Mouse (Mus musculus) hindbrain, embryonic 15.5 days (tissue): ENCODE data around the gene Slc48a1. TPM values are rescaled to one million over a fixed set of nuclear protein-coding genes. Genes with fewer than 3 reads are reported as not detected.

ENCODE experiments used
- ATAC-seq: fragments of 200-750 bp; cut with Nextera tagmentation; 2 replicates; pipeline ENCODE4 v1.8.0; 2017; ENCODE audit warnings: low read depth, moderate number of reproducible peaks, moderate TSS enrichment; ENCODE audit not compliant: low FRiP score
- H3K27ac ChIP-seq: fragments of 300-500 bp; sonication (generic); replicated peaks from 2 replicates; pipeline ENCODE4 v1.5.1; 2015; ENCODE audit warnings: mild to moderate bottlenecking, inconsistent platforms
- H3K27me3 ChIP-seq: fragments of 300-500 bp; sonication (generic); 2 replicates; pipeline ENCODE4 v1.6.1; 2015; ENCODE audit warnings: control low read depth, inconsistent platforms
- H3K36me3 ChIP-seq: fragments of 300-500 bp; sonication (generic); 2 replicates; pipeline ENCODE4 v1.6.1; 2015; ENCODE audit warnings: control low read depth, inconsistent platforms
- H3K4me1 ChIP-seq: fragments of 300-500 bp; sonication (generic); replicated peaks from 2 replicates; pipeline ENCODE4 v1.6.1; 2015; ENCODE audit warnings: control low read depth, inconsistent platforms
- H3K4me2 ChIP-seq: fragments of 300-500 bp; sonication (generic); 2 replicates; pipeline ENCODE4 v1.6.1; 2015; ENCODE audit warnings: moderate library complexity, mild to moderate bottlenecking, inconsistent platforms
- H3K4me3 ChIP-seq: fragments of 300-500 bp; sonication (generic); 2 replicates; pipeline ENCODE4 v1.5.1; 2015; ENCODE audit warnings: mild to moderate bottlenecking, inconsistent platforms
- H3K9ac ChIP-seq: fragments of 300-500 bp; sonication (generic); 2 replicates; pipeline ENCODE4 v1.6.1; 2015; ENCODE audit warnings: inconsistent platforms
- H3K9me3 ChIP-seq: fragments of 300-500 bp; sonication (generic); 2 replicates; pipeline ENCODE4 v1.6.1; 2016; ENCODE audit warnings: control low read depth, inconsistent platforms
- WGBS: fragments of 180-500 bp; shearing (Covaris S2); methylation state at CpG from one replicate; pipeline ENCODE4 v1.1.7; 2015; 5-methylcytosine and 5-hydroxymethylcytosine counted together
- polyA plus RNA-seq: library from polyadenylated mRNA; unstranded; fragments of >200 nt; fragmentation: Nextera tagmentation; extraction: Ambion mirVana; gene quantifications from 2 replicates; pipeline ENCODE4 v1.2.1, GENCODE M21; 2015

The Slc48a1 gene
- polyA plus RNA-seq, 1 experiment from 2014 or later = 97.5 TPM

DNA sequence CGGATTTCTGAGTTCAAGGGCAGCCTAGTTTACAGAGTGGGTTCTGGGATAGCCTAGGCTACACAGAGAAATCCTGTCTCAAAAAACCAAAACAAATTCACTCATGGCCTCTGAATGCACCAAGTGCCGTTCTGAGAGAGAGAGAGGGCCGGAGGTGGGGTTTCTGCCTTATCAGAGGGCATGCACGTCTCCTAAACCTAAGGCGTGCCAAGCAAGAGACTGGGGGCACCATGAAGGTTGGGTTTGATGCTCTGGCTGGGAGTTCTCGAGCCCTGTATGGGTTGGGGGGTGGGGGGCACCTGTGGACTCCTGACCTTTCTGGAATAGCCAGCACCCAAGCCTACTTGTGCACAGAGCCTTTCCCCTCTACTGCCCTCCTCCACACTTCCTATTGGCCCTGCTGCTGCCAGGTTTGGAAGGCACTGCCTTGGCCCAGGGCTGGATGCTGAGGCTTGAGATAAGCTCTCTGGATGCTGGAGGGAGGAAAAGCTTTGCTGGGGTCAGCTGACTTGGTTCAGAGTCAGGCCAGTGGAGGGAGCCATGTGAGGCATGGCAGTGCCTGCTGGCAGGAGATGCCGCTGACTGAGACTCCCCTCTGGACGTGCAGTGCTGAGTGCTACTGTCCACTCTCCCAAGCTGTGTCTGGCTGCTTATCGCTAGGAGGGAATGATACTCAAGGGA is 7.6 kb downstream of the Slc48a1 start:
- Histone ChIP-seq H3K36me3 (no peaks in the 10 kb centered on the region), H3K4me3 (no peak overlapping the region), H3K27ac (no peak overlapping the region), H3K4me1 (peaks cover 54% of the 10 kb centered on the region), H3K9ac (no peak overlapping the region), H3K4me2 (0 out of 2 replicates have a peak overlapping the region, but pooled peaks have one; percentile 11), H3K27me3 (peaks cover 12% of the 10 kb centered on the region; the same call in 1 of the 2 replicates), H3K9me3 (no peaks in the 10 kb centered on the region)
- no peak for ATAC-seq
- 81% methylated on average over 9 of the region's 9 CpGs for WGBS

DNA sequence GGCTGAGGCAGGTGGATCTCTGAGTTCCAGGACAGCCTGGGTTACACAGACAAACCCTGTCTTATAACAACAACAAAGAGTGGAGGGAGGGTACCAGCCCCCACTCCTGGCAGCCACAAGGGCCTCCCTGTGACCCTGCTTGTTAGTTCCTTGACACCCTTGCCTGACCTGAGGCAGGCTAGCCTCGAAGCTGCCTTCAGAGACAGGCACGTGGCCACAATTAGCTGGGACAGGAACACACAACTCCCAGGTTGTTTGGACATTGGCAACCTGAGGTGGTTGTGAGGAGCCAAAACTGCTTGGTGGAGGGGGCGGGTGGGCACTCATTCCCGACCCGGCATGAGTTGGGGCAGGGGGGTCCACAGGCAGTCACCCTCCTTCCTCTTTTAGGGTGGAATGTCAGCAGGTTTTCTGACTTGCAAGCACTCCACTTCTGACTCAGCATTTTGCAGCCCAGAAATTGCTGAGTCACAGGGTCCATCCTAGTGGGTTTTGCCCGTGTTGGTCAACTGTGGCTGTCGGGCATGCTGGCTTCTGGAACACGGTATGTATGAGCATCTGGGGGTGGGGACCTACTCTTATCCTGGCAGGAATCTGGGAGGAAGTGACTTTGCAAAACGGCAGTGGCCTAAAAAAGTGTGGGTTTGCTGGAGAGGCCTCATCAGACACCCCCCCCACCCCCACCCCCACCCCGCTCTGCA is 8.2 kb downstream of the Slc48a1 start:
- Histone ChIP-seq H3K4me3 (no peak overlapping the region), H3K27ac (no peak overlapping the region), H3K9ac (no peak overlapping the region), H3K27me3 (peaks cover 12% of the 10 kb centered on the region; the same call in 1 of the 2 replicates), H3K9me3 (no peaks in the 10 kb centered on the region), H3K4me1 (peaks cover 54% of the 10 kb centered on the region), H3K36me3 (no peaks in the 10 kb centered on the region), H3K4me2 (no peak overlapping the region)
- ATAC-seq = no peak
- WGBS = 82% methylated on average over 10 of the region's 10 CpGs

DNA sequence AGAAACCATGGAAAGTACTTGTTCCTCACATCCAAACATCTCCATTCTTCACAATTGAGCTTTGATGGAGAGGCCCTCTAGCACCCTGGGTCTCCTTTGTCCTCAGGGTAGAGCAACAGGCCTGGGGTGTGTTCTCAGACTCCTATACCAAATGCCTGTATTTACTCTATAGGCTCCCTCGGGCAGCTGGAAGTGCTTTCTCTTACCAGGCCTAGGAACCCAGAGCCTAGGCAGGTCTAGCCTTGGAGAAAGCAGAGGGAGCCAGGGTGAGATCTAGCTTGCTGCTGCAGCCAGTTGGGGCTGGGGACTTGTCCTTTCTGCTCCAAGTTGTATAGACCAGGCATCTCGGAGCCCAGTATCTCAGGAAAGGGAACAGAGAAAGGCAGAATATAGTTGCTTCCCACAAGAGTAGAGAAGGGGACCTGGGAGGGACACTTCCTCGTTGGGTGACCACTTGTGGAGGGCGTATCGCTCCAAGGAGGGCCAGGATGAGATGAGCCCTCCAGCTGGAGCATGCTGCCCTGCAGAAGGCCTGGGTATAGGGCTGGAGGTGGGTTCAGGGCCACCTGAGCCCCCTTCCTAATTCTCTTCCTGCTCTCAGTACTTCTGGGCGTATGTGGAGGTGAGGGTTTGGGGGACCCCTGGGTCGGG is 9.0 kb downstream of the Slc48a1 start:
- Histone ChIP-seq H3K4me2 (no peak overlapping the region), H3K27me3 (peaks cover 12% of the 10 kb centered on the region; the same call in 1 of the 2 replicates), H3K4me3 (no peak overlapping the region), H3K9ac (no peak overlapping the region), H3K27ac (no peak overlapping the region), H3K4me1 (peaks cover 50% of the 10 kb centered on the region), H3K36me3 (no peaks in the 10 kb centered on the region), H3K9me3 (no peaks in the 10 kb centered on the region)
- ATAC-seq = no peak
- WGBS = 85% methylated on average over 7 of the region's 7 CpGs

DNA sequence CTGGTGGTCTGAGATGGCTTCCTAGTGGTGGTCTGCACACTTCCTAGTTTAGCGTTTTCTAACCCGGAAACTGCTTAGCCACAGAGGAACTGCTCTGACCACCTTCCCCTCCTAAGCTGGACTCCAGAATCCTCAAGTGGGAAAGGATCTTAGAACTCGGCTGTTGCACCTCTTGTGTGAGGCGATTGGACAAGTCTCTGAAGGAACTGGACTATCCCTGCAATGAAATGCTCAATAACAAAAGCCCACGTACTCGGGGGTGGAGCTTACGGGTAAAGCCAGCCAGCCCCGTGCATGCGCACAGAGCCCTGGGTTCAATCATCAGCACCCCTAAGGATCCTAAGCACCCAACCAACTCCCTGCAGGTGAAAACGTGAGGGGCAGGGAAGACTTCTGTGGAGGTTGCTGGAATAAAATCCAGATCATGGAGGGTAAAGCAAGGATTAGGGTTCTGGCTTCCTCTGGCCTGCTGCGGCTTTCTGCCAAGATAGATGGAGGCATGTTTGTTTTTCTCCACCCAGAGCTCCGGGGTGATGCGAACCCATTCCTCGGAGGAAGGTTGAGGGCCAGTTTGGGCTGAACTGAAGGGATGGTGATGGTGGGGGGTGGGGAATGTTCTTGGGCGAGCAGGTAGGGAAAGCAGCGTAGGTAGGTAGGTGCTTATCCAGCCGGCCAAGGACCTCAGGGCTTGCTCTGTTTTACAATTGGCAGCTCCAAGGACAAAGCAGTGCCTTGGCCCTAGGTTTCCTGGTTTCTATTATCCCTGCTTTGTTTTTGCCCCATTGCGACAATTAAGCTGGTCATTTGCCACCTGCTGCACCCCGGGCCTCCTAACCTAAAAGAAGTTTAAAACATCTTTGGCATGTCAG is 9.7 kb downstream of the Slc48a1 start:
- ATAC-seq = no peak
- H3K9me3 ChIP-seq = no peaks in the 10 kb centered on the region
- no peak overlapping the region for H3K9ac ChIP-seq
- 74% methylated on average over 19 of the region's 19 CpGs for WGBS
- peaks cover 43% of the 10 kb centered on the region for H3K4me1 ChIP-seq
- H3K27me3 ChIP-seq = 0 out of 2 replicates have a peak, but pooled peaks cover 4% of the 10 kb centered on the region
- no peaks in the 10 kb centered on the region for H3K36me3 ChIP-seq
- H3K4me3 ChIP-seq = no peak overlapping the region
- no peak overlapping the region for H3K4me2 ChIP-seq
- peak overlapping the region; percentile 69 for H3K27ac ChIP-seq

DNA sequence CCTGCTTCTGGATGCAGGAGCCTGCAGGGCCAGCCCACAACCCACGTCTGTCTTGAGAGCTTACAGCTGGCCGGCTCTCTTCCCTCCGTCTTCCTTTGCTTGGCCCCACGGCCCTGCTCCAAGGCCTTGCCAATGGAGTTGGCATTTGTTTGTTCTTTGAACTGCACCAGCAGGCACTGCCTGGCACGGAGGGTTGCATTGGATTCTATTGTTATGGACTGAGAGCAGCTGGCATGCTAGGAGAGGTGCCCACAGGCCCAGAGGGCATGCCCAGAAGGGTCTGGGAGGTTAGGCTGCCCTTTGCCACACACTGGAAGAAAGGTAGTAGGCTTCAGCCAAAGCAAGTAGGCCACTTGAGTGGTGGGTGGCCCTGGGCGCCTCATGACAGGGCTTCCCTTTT is 10.5 kb downstream of the Slc48a1 start:
- H3K9me3 ChIP-seq = no peaks in the 10 kb centered on the region
- no peak overlapping the region for H3K4me2 ChIP-seq
- ATAC-seq = no peak; the same call in 1 of the 2 replicates
- H3K27me3 ChIP-seq = no peaks in the 10 kb centered on the region
- H3K9ac ChIP-seq = no peak overlapping the region
- H3K4me3 ChIP-seq = no peak overlapping the region
- H3K36me3 ChIP-seq = no peaks in the 10 kb centered on the region
- H3K27ac ChIP-seq = peak overlapping the region; percentile 69
- WGBS = 37% methylated on average over 6 of the region's 6 CpGs
- peaks cover 43% of the 10 kb centered on the region for H3K4me1 ChIP-seq

DNA sequence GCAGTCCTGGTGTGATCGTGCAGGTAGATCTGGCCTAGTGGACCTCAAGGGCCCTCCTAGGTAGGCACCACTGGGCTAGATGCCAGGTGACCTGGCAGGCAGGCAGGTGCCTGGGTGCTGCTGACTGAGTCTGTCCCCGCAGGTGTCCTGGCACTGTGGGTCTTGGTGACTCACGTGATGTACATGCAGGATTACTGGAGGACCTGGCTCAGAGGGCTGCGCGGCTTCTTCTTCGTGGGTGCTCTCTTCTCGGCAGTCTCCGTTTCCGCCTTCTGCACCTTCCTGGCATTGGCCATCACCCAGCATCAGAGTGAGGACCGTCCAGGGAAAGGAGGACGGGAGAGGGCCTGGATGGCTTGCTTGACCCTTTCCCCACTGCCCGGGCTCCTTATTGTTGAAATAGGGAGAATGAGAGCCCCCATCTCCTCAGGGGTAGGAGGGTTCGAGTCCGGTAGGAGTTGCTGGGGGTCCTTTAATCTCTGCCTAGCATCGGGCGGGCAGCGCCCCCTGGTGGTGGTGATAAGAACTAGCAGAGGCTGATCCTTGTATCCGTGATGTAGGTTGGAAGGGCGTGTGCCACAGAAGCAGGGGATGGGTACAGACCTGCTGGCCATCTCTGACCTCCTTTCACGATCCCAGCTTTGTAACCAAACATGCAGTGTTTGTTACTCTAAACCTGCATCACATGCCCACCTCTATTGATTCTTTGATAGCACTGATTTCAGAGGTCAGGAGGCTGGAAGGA is 11.6 kb downstream of the Slc48a1 start:
- Histone ChIP-seq H3K4me2 (no peak overlapping the region), H3K4me1 (peaks cover 41% of the 10 kb centered on the region), H3K27ac (0 out of 2 replicates have a peak overlapping the region, but pooled peaks have one; percentile 15), H3K36me3 (peaks cover 7% of the 10 kb centered on the region), H3K9ac (no peak overlapping the region), H3K9me3 (no peaks in the 10 kb centered on the region), H3K27me3 (no peaks in the 10 kb centered on the region), H3K4me3 (no peak overlapping the region)
- no peak for ATAC-seq
- 58% methylated on average over 20 of the region's 20 CpGs for WGBS

DNA sequence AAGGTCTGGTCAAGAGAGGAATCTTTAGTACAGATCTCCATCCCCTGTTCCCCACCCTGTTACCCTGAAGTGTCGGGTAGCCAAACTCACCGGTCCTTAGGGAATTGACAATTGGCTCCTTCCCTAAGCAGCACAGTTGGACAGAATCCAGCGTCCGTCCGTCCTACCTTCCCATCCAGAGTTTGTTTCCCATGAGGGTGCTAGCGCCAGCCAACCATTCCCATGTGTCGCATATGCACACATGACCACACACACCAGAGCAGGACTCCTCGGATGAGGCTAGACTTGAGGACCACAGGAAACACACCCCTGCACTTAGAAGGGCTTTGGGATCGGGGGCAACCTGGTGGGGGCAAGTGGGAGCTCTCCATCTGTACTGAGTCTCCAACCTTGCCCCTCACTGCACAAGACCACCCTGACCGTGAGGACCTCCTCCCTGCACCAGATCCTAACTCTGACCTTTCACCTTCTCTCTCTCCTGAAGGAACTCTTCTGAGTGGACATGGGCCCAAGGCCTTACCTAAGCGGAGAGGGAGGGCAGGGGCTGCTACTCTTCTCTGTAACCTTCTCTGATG is 12.9 kb downstream of the Slc48a1 start:
- Histone ChIP-seq H3K27me3 (no peaks in the 10 kb centered on the region), H3K4me1 (peaks cover 30% of the 10 kb centered on the region), H3K36me3 (peaks cover 19% of the 10 kb centered on the region), H3K9me3 (no peaks in the 10 kb centered on the region), H3K4me2 (no peak overlapping the region), H3K27ac (no peak overlapping the region), H3K9ac (no peak overlapping the region), H3K4me3 (no peak overlapping the region)
- ATAC-seq = no peak
- 87% methylated on average over 11 of the region's 11 CpGs for WGBS

DNA sequence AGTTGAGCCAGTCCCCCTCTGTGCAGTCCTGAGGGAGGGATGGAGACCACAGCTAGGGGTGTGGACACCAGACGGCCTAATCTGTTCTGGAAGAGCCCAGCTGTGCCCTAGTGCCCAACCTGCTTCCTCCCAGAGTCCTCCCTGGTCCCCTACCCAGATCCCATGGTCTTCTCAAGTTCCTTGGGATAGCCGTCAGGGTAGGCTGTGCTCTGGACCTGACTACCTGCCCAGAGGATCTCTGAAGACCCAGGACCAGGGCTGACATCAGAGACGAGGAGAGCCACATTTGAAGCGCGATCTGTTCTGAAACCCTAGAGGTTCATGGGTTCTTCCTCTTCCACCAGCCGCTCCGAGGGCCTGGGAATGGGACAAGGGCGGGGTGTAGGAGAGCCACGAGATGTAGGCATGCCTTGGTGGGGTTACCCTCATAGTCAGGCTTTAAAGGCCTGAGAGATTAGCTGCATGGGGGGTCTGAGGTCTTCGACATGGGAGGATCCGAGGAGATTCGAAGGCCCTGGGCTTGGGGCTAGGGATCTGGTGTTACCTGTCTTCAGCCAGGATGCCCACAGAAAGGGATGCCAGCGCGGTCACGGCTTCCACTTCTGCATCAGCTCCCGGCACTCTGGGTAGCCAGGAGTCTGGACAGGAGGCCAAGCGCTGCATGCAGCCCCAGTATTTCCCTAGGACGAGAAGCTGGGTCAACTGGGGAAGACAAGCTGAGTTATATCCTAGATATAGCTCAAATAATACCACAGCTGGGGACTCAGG is 15.2 kb downstream of the Slc48a1 start:
- no peak for ATAC-seq
- H3K4me1 ChIP-seq = peaks cover 19% of the 10 kb centered on the region
- H3K36me3 ChIP-seq = peaks cover 28% of the 10 kb centered on the region

DNA sequence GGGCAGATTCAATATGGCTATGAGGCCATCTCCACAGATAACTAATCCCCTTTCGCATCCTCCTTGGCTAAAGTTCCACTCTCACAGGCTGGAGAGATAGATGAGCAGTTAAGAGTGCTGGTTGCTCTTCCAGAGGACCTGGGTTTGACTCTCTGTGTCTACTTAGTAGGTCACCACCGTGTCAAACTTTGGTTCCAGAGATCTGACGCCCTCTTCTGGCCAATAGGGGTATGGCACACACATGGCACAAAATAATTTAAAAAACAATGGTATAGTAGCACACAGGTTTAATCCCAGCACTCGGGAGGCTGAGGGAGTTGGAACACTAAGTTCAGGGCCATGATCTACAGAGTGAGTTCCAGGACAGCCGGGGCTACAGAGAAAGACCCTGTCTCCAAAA is 15.9 kb downstream of the Slc48a1 start:
- no peak for ATAC-seq
- Histone ChIP-seq H3K4me1 (peaks cover 17% of the 10 kb centered on the region), H3K4me3 (no peak overlapping the region), H3K4me2 (no peak overlapping the region), H3K9ac (no peak overlapping the region), H3K9me3 (no peaks in the 10 kb centered on the region), H3K27ac (no peak overlapping the region), H3K36me3 (peaks cover 30% of the 10 kb centered on the region), H3K27me3 (no peaks in the 10 kb centered on the region)
- 76% methylated on average over 5 of the region's 5 CpGs for WGBS

More for the DNA sequence above, 15.2 kb downstream of the Slc48a1 start:
- no peak overlapping the region for H3K4me2 ChIP-seq
- H3K27ac ChIP-seq = no peak overlapping the region
- H3K9ac ChIP-seq = no peak overlapping the region
- no peaks in the 10 kb centered on the region for H3K27me3 ChIP-seq
- no peaks in the 10 kb centered on the region for H3K9me3 ChIP-seq
- 92% methylated on average over 18 of the region's 18 CpGs for WGBS
- H3K4me3 ChIP-seq = no peak overlapping the region

DNA sequence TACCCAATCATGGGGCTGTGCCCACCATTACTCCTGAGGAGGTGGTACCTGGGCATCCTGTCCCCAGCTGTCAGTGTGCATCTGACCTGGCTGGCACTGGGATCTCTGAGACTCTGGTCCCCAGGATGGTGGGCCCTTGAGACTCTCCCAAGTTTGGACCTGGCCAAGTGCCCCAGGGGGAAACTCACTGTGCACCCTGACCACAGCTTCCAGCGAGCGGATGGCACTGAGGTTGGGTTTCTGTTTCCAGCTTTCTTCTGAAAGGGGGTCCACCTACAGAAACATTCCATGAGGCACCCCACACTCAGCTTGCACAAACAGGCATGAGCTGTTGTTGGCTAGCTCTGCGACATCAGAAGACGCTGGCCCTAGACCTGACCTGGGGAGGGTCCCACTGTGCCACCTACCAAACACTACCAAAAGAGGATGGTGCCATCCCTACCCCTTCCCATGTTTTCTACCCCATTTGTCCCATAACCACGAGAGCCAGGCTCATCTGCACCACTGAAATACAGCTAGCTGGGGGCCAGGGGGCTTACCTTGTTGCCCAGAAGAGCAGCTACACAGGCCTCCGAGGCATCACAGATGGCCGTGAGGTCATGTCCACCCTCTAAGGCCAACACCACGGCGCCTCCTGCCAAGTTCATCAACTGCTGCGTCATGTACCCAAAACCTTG is 17.4 kb downstream of the Slc48a1 start:
- H3K4me2 ChIP-seq = no peak overlapping the region
- no peaks in the 10 kb centered on the region for H3K27me3 ChIP-seq
- no peak overlapping the region for H3K9ac ChIP-seq
- WGBS = 96% methylated on average over 10 of the region's 10 CpGs
- H3K36me3 ChIP-seq = peaks cover 32% of the 10 kb centered on the region
- no peaks in the 10 kb centered on the region for H3K9me3 ChIP-seq
- H3K27ac ChIP-seq = no peak overlapping the region
- H3K4me3 ChIP-seq = no peak overlapping the region
- H3K4me1 ChIP-seq = peaks cover 15% of the 10 kb centered on the region
- ATAC-seq = no peak
